Mouse (Mus musculus) intestine, postnatal 0 days (tissue): ENCODE measurements around the gene Zfp213. TPM values are rescaled to one million over a fixed set of nuclear protein-coding genes. Genes with fewer than 3 reads are reported as not detected.

Source experiments
- ATAC-seq: fragments of 200-750 bp; cut with Nextera tagmentation; 2 replicates; pipeline ENCODE4 v1.8.0; 2017; ENCODE audit warnings: mild to moderate bottlenecking, moderate TSS enrichment, moderate library complexity
- H3K27ac ChIP-seq: fragments of 300-500 bp; sonication (generic); 2 replicates; pipeline ENCODE4 v1.5.1; 2014; ENCODE audit warnings: mild to moderate bottlenecking, low read depth, low read length, moderate library complexity
- H3K27me3 ChIP-seq: fragments of 300-500 bp; sonication (generic); replicated peaks from 2 replicates; pipeline ENCODE4 v1.6.1; 2014; ENCODE audit warnings: low read length, mixed read lengths; ENCODE audit not compliant: control insufficient read depth, insufficient read depth
- H3K36me3 ChIP-seq: fragments of 300-500 bp; sonication (generic); 2 replicates; pipeline ENCODE4 v1.6.1; 2014; ENCODE audit warnings: mild to moderate bottlenecking, moderate library complexity; ENCODE audit not compliant: control insufficient read depth, insufficient read depth
- H3K4me1 ChIP-seq: fragments of 300-500 bp; sonication (generic); replicated peaks from 2 replicates; pipeline ENCODE4 v1.6.1; 2014; ENCODE audit warnings: antibody characterized with exemption, low read length, mixed read lengths; ENCODE audit not compliant: control insufficient read depth, insufficient read depth
- H3K4me2 ChIP-seq: fragments of 300-500 bp; sonication (generic); replicated peaks from 2 replicates; pipeline ENCODE4 v1.6.1; 2014; ENCODE audit warnings: low read depth, mild to moderate bottlenecking, moderate library complexity
- H3K4me3 ChIP-seq: fragments of 300-500 bp; sonication (generic); 2 replicates; pipeline ENCODE4 v1.5.1; 2014; ENCODE audit warnings: low read depth, low read length
- H3K9ac ChIP-seq: fragments of 300-500 bp; sonication (generic); 2 replicates; pipeline ENCODE4 v1.6.1; 2014; ENCODE audit warnings: mild to moderate bottlenecking, low read depth, low read length
- H3K9me3 ChIP-seq: fragments of 300-500 bp; sonication (generic); 2 replicates; pipeline ENCODE4 v1.6.1; 2016; ENCODE audit warnings: mixed run types; ENCODE audit not compliant: control insufficient read depth
- CTCF ChIP-seq: sonication (generic); IDR thresholded peaks from 2 replicates; pipeline ENCODE4 v1.5.1; 2016; ENCODE audit warnings: low read depth, mild to moderate bottlenecking, control low read depth, antibody characterized with exemption, moderate library complexity
- WGBS: fragments of 180-500 bp; shearing (Covaris S2); extraction: QIAGEN DNeasy Blood & Tissue Kit; methylation state at CpG from one replicate; pipeline ENCODE4 v1.1.7; 2014; 5-methylcytosine and 5-hydroxymethylcytosine counted together
- polyA plus RNA-seq: library from polyadenylated mRNA; unstranded; fragments of >200 nt; fragmentation: Nextera tagmentation; extraction: Ambion mirVana; gene quantifications from 2 replicates; pipeline ENCODE4 v1.2.1, GENCODE M21; 2015

Zfp213 gene
- polyA plus RNA-seq, 1 experiment from 2014 or later, result 8.1 TPM

DNA sequence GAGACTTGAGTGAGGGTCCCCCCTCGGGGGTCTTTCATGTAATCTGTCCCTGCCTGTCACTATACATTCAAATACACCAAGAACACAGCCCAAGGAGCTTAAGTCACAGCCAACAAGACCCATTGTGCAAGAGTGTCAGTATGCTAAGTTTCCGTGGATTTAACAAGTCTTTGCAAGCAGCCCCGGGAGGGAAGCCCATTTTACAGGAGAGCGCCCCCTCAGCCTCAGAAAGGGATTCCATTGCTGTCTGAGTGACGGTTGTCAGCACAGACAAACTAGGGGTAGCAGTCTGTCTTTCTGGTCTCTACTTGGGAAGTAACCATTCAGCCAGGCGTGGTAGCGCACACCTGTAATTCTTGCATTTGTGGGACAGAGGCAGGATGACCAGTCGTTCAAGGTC, 10.1 kb upstream of the Zfp213 start:
- 89% methylated on average over 8 of the region's 8 CpGs for WGBS
- H3K4me1 ChIP-seq, result no peaks in the 10 kb centered on the region
- no peak for TF ChIP-seq CTCF
- H3K9me3 ChIP-seq, result no peaks in the 10 kb centered on the region
- no peak overlapping the region for H3K27ac ChIP-seq
- H3K9ac ChIP-seq, result no peak overlapping the region
- peaks cover 34% of the 10 kb centered on the region; the same call in 1 of the 2 replicates for H3K36me3 ChIP-seq
- no peaks in the 10 kb centered on the region for H3K27me3 ChIP-seq
- H3K4me2 ChIP-seq, result no peak overlapping the region
- ATAC-seq, result no peak
- H3K4me3 ChIP-seq, result no peak overlapping the region

DNA sequence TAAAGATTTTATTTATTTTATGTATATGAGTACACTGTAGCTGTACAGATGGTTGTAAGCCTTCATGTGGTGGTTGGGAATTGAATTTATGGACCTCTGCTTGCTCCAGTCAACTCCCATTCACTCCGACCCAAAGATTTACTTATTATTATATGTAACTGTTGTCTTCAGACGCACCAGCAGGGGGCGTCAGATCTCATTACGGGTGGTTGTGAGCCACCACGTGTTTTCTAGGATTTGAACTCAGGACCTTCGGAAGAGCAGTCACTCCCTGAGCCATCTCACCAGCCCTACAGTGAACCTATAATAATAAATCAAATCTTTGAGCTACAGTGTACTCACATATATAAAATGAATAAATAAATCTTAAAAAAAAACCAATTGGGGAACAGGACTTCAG, 8.0 kb upstream of the Zfp213 start:
- peaks cover 20% of the 10 kb centered on the region; the same call in 1 of the 2 replicates for H3K36me3 ChIP-seq
- H3K4me3 ChIP-seq, result no peak overlapping the region
- H3K9me3 ChIP-seq, result no peaks in the 10 kb centered on the region
- no peak overlapping the region for H3K4me2 ChIP-seq
- ATAC-seq, result no peak
- H3K27me3 ChIP-seq, result no peaks in the 10 kb centered on the region
- no peak overlapping the region for H3K9ac ChIP-seq
- 80% methylated on average over 6 of the region's 6 CpGs for WGBS
- no peaks in the 10 kb centered on the region for H3K4me1 ChIP-seq
- H3K27ac ChIP-seq, result no peak overlapping the region
- peak; percentile 49 for TF ChIP-seq CTCF

DNA sequence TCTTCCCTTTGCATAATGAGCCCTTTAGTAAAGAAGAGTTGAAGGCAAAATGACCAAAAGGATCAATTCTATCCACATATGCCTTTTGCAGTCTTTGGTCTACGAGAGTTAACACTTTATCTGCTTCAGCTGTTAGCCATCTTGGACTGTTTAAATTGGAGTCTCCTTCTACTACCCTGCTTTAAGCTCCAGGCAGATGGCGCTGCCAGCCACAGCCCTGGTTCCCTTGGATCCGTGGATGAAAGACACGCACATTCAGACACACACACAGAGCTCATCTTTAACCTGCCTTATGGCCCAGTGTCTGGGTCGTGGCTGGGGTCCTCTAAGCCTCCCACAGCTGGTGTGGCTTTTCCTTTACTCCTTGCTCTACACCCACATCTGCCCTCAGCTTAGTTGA, 7.0 kb upstream of the Zfp213 start:
- H3K27me3 ChIP-seq, result no peaks in the 10 kb centered on the region
- H3K4me2 ChIP-seq, result no peak overlapping the region
- peaks cover 10% of the 10 kb centered on the region; the same call in 1 of the 2 replicates for H3K36me3 ChIP-seq
- H3K27ac ChIP-seq, result no peak overlapping the region
- 24% methylated on average over 5 of the region's 5 CpGs for WGBS
- H3K4me1 ChIP-seq, result no peaks in the 10 kb centered on the region
- TF ChIP-seq CTCF, result peak; percentile 56
- H3K4me3 ChIP-seq, result no peak overlapping the region
- H3K9ac ChIP-seq, result no peak overlapping the region
- ATAC-seq, result no peak
- H3K9me3 ChIP-seq, result no peaks in the 10 kb centered on the region

DNA sequence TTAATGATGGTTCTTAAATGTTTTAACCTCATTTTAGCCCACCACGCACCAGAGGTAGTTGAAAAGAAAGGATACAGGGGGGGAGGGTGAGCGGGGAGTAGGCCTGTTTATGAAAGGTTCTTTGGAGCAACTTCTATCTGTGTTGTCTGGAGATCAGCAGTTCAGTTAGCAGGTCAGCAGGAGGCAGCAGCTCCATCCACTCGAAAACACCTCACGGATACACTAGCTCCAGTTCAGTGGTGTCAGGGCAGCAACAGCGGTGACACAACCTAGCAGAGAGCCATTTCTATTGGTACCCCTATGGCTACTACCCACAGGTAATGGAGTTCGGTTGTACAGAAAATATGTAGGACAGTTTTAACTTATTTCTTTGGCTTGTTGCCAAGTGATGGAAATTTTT, 6.0 kb upstream of the Zfp213 start:
- no peak overlapping the region for H3K4me3 ChIP-seq
- ATAC-seq, result no peak
- peak; percentile 82 for TF ChIP-seq CTCF
- H3K4me1 ChIP-seq, result no peaks in the 10 kb centered on the region
- no peaks in the 10 kb centered on the region for H3K9me3 ChIP-seq
- 40% methylated on average over 6 of the region's 6 CpGs for WGBS
- no peak overlapping the region for H3K9ac ChIP-seq
- no peaks in the 10 kb centered on the region for H3K36me3 ChIP-seq
- no peaks in the 10 kb centered on the region for H3K27me3 ChIP-seq
- no peak overlapping the region for H3K4me2 ChIP-seq
- no peak overlapping the region for H3K27ac ChIP-seq

DNA sequence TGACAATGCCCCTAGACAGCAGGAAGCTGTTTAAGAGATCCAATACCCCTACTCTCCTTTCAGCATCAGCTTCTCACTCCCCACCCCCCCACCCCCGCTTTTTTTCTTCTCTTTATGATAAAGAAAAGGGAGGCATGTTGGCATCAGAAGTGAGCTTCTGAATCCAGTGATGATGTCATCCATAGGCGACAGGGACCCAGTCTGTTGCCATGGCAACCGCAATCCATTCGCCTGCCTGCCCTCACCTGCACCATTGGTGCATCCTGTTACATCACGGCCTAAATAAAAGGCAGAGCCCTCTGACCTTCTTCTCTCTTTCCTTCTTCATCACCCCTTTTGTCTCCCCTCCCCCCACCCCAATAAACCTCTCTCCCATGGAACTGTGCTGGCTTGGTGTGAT, 4.3 kb upstream of the Zfp213 start:
- no peak overlapping the region for H3K4me3 ChIP-seq
- H3K9ac ChIP-seq, result no peak overlapping the region
- no peak for TF ChIP-seq CTCF
- H3K27ac ChIP-seq, result no peak overlapping the region
- no peaks in the 10 kb centered on the region for H3K9me3 ChIP-seq
- no peaks in the 10 kb centered on the region for H3K36me3 ChIP-seq
- H3K4me1 ChIP-seq, result no peaks in the 10 kb centered on the region
- no peak for ATAC-seq
- no peak overlapping the region for H3K4me2 ChIP-seq
- no peaks in the 10 kb centered on the region for H3K27me3 ChIP-seq
- 38% methylated on average over 5 of the region's 5 CpGs for WGBS

DNA sequence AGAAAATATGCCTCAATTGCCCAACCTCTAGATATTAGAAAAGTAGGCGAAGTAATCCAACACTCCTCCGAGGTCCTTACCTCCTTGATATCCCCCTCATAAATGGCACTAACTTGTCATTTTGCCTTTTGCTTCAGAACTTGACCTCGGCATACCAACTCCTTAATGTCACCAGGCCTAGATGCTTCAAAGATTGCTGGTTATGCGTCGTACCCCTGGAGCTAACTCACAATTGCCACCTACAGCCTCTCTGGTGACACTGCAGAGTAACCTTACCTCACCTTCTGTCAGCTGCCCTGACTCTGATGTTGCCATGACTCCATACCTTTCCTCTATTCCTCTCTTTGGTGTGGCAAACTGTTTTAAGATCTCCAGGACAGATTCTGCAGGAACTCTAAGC, 2.7 kb upstream of the Zfp213 start:
- Histone ChIP-seq H3K9ac (no peak overlapping the region), H3K27ac (no peak overlapping the region), H3K4me1 (no peaks in the 10 kb centered on the region), H3K27me3 (no peaks in the 10 kb centered on the region), H3K36me3 (no peaks in the 10 kb centered on the region), H3K4me3 (no peak overlapping the region), H3K4me2 (no peak overlapping the region), H3K9me3 (no peaks in the 10 kb centered on the region)
- TF ChIP-seq CTCF, result peak; percentile 67
- no peak for ATAC-seq
- WGBS, result 41% methylated on average over 5 of the region's 5 CpGs

DNA sequence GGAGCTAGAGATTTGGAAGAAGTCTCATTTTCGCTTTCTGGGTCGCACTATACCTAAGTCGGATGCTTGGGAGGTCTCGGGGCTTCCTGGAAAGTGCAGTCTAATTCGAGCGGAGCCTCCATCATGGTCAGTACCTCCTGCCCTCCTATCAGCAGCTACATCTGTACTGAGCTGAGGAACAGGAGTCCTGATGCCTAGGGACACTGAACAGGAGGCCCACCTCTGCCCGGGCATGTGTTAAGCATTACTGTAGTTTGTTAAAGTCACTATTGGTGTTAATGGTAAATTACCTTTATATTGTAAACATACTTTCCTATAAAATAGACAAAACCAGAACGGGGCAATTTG, 304 bp upstream of the Zfp213 start:
- Histone ChIP-seq H3K4me3 (peak overlapping the region; percentile 65), H3K9me3 (no peaks in the 10 kb centered on the region), H3K36me3 (peaks cover 12% of the 10 kb centered on the region; the same call in 1 of the 2 replicates), H3K27ac (peak overlapping the region; percentile 93), H3K4me1 (no peaks in the 10 kb centered on the region), H3K9ac (peak overlapping the region; percentile 77), H3K4me2 (peak overlapping the region; percentile 85), H3K27me3 (no peaks in the 10 kb centered on the region)
- ATAC-seq, result peak; percentile 65
- no peak for TF ChIP-seq CTCF
- WGBS, result under 1% methylated on average over 8 of the region's 8 CpGs
